Mouse (Mus musculus) testis, adult 2 months (tissue): Measurements from ENCODE around the gene Adipoq. TPM values are rescaled to one million over a fixed set of nuclear protein-coding genes. Genes with fewer than 3 reads are reported as not detected.

Experiments used
- H3K27ac ChIP-seq: fragments of 200-500 bp; 2 replicates; pipeline ENCODE4 v1.5.1; 2012; ENCODE audit warnings: low read depth, low read length; ENCODE audit not compliant: control insufficient read depth, insufficient read depth
- H3K27me3 ChIP-seq: fragments of 200-500 bp; 2 replicates; pipeline ENCODE4 v1.6.1; 2012; ENCODE audit warnings: mild to moderate bottlenecking, low read length, moderate library complexity; ENCODE audit not compliant: control insufficient read depth, insufficient read depth
- H3K36me3 ChIP-seq: fragments of 200-500 bp; 2 replicates; pipeline ENCODE4 v1.6.1; 2012; ENCODE audit warnings: mild to moderate bottlenecking, low read length; ENCODE audit not compliant: control insufficient read depth, insufficient read depth
- H3K4me1 ChIP-seq: fragments of 200-500 bp; 2 replicates; pipeline ENCODE4 v1.6.1; 2012; ENCODE audit warnings: low read length; ENCODE audit not compliant: control insufficient read depth, insufficient read depth
- H3K4me3 ChIP-seq: fragments of 200-500 bp; 2 replicates; pipeline ENCODE4 v1.5.1; 2012; ENCODE audit warnings: low read depth, mild to moderate bottlenecking, low read length, moderate library complexity, mixed read lengths; ENCODE audit not compliant: control insufficient read depth
- CTCF ChIP-seq: fragments of 200-500 bp; IDR thresholded peaks from 2 replicates; pipeline ENCODE4 v1.5.1; 2012; ENCODE audit warnings: low read depth, mild to moderate bottlenecking, inconsistent platforms, low read length, moderate library complexity; ENCODE audit not compliant: control insufficient read depth, insufficient read depth, insufficient replicate concordance
- POLR2A ChIP-seq: fragments of 200-500 bp; IDR thresholded peaks from 2 replicates; pipeline ENCODE4 v1.6.1; 2012; ENCODE audit warnings: low read depth, mild to moderate bottlenecking, inconsistent platforms, low read length, moderate library complexity; ENCODE audit not compliant: control insufficient read depth
- polyA plus RNA-seq: library from polyadenylated mRNA; depleted of rRNA; stranded (reverse); fragments of >200 nt; gene quantifications from 2 replicates; pipeline ENCODE4 v1.2.3, GENCODE M21; 2012

Gene Adipoq
- polyA plus RNA-seq, 1 experiment: 16.1 TPM

DNA sequence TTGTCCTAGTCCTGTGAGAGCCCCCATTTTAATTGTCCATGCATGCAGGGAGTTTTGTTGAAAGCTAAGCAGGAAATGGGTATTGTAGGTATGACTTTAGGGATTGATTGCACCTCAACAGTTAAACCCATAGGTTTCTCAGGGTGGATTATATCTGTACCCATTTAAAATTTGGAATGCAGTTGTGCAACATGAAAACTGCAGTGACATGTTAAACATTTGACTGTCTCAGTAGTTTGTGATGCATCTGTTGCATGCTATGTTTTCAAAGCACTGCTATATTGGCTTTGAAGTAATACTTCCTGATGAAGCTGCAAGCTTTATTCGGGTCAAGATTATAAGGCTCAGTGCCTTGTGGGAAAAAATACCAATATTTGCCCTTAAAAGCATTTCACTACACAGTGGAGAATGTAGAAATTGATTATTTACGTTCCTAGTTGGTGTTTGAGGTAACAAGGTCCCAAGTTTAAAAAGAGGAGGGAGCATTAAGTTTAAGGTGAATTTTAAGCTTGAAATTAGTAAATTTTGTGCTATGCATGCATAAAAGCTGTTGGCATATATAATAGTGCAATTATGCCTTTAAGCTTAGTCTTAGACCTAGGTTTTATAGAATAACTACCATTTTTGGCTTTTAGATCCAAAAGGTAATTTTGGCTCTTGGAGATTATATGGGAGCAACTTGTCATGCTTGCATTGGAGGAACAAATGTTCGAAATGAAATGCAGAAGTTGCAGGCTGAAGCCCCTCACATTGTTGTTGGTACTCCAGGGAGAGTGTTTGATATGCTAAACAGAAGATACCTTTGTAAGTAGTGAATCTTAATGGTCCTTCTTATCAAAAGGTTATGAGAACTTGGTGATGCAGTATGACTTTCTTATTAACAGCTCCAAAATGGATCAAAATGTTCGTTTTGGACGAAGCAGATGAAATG, 36.7 kb upstream of the Adipoq start:
- no peaks in the 10 kb centered on the region for H3K36me3 ChIP-seq
- no peaks in the 10 kb centered on the region for H3K27me3 ChIP-seq
- no peak overlapping the region for H3K27ac ChIP-seq
- TF ChIP-seq CTCF (no peak), POLR2A (no peak)
- H3K4me1 ChIP-seq: no peaks in the 10 kb centered on the region
- peak overlapping the region; percentile 71; the same call in 1 of the 2 replicates for H3K4me3 ChIP-seq

DNA sequence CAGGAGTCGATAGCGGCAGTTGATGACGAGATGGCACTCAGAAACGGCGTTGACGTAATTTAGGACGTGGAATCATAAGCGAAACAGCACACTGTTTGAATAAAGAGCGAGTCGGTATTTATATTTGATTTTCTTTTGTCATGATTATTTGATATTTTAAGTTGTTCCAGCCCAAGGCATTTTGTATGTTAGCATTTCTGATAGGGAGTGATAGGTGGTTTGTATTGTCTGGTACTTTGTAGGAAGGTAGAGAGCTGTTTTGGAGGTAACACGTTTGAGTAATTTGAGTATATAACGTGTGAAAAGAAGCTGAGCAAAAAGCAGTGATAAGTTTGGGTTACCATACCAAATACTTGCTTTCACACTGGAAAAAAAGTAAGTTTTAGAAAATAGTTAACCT, 34.0 kb upstream of the Adipoq start:
- Histone ChIP-seq H3K27ac (no peak overlapping the region), H3K4me1 (no peaks in the 10 kb centered on the region), H3K27me3 (no peaks in the 10 kb centered on the region), H3K36me3 (no peaks in the 10 kb centered on the region; the same call in 1 of the 2 replicates), H3K4me3 (no peak overlapping the region)
- no peak for TF ChIP-seq CTCF
- no peak for TF ChIP-seq POLR2A

DNA sequence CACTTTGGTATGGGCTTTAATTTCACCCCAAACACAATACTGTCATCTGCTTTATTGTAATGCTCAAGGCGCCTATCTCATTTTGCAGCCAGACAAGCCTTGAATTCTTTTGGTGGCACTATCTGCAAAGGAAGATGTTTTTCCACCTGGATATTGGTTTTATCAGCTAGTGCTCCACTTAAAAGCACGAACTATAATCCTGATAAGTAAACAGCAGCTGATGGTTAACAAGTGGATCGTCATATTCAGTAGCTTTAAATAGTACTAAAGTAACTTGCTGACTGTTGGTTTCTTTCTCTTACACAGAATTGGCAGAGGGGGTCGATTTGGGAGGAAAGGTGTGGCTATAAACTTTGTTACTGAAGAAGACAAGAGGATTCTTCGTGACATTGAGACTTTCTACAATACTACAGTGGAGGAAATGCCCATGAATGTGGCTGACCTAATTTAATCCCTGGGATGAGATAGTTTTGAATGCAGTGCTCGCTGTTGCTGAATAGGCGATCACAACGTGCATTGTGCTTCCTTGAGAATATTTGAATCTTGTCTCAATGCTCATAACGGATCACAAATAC, 33.4 kb upstream of the Adipoq start:
- no peak overlapping the region for H3K4me3 ChIP-seq
- no peaks in the 10 kb centered on the region for H3K4me1 ChIP-seq
- H3K27me3 ChIP-seq: no peaks in the 10 kb centered on the region
- H3K27ac ChIP-seq: no peak overlapping the region
- TF ChIP-seq POLR2A (no peak), CTCF (no peak)
- no peaks in the 10 kb centered on the region; the same call in 1 of the 2 replicates for H3K36me3 ChIP-seq

DNA sequence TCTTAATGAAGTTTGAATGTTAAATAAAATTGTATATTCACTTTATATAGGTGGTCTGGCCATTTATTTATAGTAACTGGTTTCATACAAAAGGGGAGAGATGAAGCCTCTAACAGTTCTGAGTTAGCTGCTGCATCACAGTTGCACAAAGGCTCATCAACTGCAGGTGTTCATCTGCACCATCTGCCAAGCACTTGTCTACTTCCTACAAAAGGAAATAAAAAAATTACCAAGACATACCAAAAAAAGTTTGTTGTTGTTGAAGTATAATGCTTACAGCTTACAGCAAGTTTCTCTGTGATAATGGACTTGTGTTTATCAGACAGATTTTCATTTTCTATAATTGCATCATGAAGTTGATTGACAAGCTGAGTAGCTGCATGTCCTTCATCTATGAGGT, 32.4 kb upstream of the Adipoq start:
- Histone ChIP-seq H3K27ac (no peak overlapping the region), H3K36me3 (no peaks in the 10 kb centered on the region; the same call in 1 of the 2 replicates), H3K27me3 (no peaks in the 10 kb centered on the region), H3K4me1 (no peaks in the 10 kb centered on the region), H3K4me3 (no peak overlapping the region)
- TF ChIP-seq CTCF: no peak
- TF ChIP-seq POLR2A: no peak

DNA sequence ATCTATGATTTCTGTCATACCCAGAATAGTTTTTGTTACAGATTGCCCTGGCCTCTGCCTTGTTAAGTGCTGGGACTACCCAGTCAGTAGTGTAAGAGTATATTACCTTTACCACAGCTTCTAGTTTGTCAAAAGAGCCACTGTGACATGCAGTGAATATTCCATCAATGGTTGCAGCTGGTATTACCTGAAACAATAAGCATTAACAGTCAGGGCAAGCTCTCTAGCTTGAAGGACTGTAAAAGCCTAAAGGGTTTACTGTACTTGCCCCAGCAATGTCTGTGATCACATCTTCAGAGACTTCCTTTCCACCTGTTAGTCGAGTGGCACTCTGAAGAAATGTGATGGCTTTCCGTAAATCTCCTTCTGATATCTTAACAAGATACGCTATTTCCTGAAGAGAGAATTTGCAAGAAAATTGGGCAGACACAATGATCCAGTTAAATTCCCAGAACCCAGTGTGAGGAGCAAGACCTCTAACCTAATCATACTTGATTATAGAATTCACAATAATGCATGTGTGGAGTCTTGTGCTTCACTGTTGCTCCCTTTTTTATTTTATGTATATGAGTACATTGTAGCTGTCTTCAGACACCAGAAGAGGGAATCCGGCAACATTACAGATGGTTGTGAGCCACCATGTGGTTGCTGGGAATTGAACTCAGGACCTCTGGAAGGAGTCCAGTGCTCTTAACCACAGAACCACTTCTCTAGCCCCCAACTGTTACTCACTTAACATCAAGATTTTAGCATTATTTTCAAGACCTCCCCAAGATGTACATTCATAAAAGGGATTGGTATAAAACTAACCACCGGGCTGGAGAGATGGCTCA, 31.8 kb upstream of the Adipoq start:
- no peaks in the 10 kb centered on the region; the same call in 1 of the 2 replicates for H3K36me3 ChIP-seq
- H3K27ac ChIP-seq: no peak overlapping the region
- H3K27me3 ChIP-seq: no peaks in the 10 kb centered on the region
- TF ChIP-seq POLR2A: no peak
- TF ChIP-seq CTCF: no peak
- H3K4me3 ChIP-seq: no peak overlapping the region
- no peaks in the 10 kb centered on the region for H3K4me1 ChIP-seq

DNA sequence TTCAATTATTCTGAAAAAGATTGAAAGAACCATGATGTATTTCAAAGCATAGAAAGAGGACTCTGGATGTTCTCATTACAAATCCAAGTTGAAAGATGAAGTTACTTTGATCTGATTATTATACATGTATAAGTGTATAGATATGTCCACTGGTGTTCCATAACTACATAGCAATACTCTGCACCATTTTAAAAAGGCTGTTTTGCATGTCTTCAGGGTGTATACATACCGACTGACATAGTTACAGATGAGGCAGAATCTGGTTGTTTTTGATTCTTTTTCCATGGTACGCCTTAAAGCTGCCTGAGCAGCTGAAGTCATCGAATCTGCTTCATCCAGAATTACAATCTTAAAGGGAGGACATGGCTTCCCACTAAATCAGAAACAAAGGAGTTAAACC, 30.9 kb upstream of the Adipoq start:
- Histone ChIP-seq H3K4me1 (no peaks in the 10 kb centered on the region), H3K27ac (no peak overlapping the region), H3K27me3 (no peaks in the 10 kb centered on the region), H3K36me3 (no peaks in the 10 kb centered on the region; the same call in 1 of the 2 replicates), H3K4me3 (no peak overlapping the region)
- TF ChIP-seq POLR2A: no peak
- TF ChIP-seq CTCF: no peak
